Mouse (Mus musculus): ENCODE measurements around the gene Eloa.
A peak's percentile ranks its signal among the peaks of the same experiment; 100 is the strongest.
"Not testable (repeated sequence)": the region's sequence is repeated elsewhere in the genome, so short reads cannot be mapped to it uniquely, and the experiment has no call there.

Eloa gene

DNA sequence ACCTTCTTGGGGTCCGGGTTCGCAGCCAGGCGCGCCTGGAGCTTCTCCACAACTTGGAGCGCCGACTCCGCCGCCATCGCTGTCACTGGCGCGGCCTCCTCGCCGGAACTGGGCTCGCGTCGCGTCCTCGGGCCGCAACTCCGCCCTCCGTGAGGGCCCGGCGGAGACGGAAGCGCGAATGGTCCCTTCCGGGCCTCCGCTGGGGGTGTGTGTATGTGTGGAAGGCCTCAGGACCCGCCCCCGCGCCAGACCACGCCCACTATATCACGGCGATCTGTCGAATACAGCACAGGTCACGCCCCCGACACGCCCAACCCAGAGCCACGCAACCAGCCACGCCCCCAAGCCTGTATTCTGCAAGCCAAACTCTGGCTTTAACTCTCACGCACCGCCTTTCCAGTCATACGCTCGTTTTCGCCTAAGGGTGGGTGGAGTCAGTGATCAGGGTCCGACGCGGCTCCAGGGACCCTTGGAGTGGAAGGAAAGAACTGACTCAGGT lies at the start of gene Eloa:
TSS of gene Eloa (minus strand) at position 215 of the 499 bp plus-strand sequence.
- DNase-seq (ENCODE audit: low spot score in 2 of 2) = peak; percentile 98 to 99

- peak; percentile 53 to 76 for DNase-seq (ENCODE audit: low spot score in 2 of 2)
Measured at GRCm38 (mm10) chr4:136071178-136071714, 49.7 kb upstream of the Eloa start.

DNA sequence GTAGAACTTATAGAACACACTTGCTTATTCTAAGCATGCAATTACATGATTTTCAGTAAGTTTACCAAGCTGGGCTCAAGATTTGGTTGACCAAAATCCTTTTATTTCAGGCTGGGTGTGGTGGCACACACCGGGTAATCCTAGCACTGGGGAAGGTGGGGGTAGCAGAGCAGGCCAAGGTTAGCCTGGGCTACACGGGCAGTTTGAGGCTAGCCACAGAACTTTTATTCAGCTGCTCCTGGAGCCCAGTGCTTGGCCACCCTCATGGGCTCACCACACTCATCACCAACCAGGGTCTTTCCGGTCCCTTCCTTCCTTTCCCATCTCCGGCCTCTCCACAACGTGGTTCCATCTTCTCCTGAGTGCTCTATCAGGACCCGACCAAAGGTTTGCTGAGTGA lies 49.0 kb upstream of the Eloa start:
- no peak for DNase-seq (ENCODE audit: low spot score in 2 of 2)

- peak; percentile 69 to 81 for DNase-seq (ENCODE audit: low spot score in 2 of 2)
Measured at GRCm38 (mm10) chr4:136069954-136070353, 48.4 kb upstream of the Eloa start.

- DNase-seq (ENCODE audit: low spot score in 2 of 2) = no peak
Measured at GRCm38 (mm10) chr4:136069313-136069712, 47.8 kb upstream of the Eloa start.

- DNase-seq (ENCODE audit: low spot score in 2 of 2) = no peak
Measured at GRCm38 (mm10) chr4:136063143-136063542, 41.6 kb upstream of the Eloa start.

- not testable (repeated sequence) for DNase-seq (ENCODE audit: low spot score in 2 of 2)
Measured at GRCm38 (mm10) chr4:136059800-136060488, 38.4 kb upstream of the Eloa start.

DNA sequence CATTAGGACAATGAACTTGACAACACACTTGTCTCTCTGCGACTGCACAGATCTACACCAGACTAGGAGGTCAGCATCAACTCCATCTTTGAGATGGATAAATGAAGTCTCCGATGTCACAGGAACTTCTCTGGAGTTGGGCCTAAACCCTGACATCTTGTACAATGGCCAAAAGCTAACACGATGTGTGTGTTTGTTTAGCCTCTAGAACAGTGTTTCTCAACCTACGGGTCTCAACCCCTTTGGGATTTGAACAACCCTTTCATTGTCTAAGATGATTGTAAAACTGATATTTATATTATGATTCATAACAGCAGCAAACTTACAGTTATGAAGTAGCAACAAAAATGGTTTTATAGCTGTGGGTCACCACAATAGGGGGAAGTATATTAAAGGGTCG lies 36.4 kb upstream of the Eloa start:
- no peak for DNase-seq (ENCODE audit: low spot score in 2 of 2)

DNA sequence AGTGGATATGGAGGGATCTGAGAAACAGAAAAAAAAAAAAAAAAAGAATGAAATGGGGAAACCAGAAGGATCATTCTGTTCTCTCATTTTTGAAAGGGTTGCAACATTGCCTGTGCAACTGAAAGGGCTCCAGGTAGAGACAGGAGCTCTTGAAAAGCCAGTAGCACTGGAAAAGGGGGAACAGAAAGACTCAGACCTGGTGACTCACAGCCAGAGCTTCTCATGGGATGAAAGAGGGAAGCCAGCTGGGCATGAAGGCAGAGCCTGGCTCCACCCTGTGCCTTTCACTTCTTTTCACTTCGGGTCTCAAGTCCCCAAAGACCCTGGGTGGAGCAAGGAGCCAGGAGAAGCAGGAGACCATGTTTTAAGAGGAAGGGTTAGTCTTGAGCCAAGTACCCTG lies 34.5 kb upstream of the Eloa start:
- DNase-seq (ENCODE audit: low spot score in 2 of 2) = no peak

- no peak for DNase-seq (ENCODE audit: low spot score in 2 of 2)
Measured at GRCm38 (mm10) chr4:136053843-136054242, 32.3 kb upstream of the Eloa start.

DNA sequence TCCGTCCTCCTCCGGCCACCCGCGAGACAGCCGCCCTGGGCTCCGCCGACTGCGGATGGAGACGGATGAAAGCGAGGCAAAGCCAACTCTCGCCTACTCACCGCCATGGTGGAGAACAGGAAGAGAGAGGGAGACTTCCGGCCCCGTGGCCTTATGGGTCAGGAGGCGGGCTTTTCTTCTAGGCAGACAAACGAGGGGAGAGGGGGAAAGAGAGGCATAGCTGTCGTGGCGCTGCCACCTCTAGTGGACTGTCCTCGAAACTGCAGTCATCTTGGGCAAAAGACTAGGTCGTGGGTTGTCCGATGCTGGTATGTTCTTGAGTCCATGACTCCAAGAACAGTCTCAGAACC lies 31.7 kb upstream of the Eloa start, which contains the start of gene Rpl11:
TSS of gene Rpl11 (minus strand) at position 182 of the 350 bp plus-strand sequence.
- DNase-seq (ENCODE audit: low spot score in 2 of 2) = peak; percentile 92 to 93

GRCm38 (mm10) chr4:136052534-136053246 lies 31.1 kb upstream of the Eloa start:
- DNase-seq (ENCODE audit: low spot score in 2 of 2) = peak in 1 of 2 experiments; percentile 15

DNA sequence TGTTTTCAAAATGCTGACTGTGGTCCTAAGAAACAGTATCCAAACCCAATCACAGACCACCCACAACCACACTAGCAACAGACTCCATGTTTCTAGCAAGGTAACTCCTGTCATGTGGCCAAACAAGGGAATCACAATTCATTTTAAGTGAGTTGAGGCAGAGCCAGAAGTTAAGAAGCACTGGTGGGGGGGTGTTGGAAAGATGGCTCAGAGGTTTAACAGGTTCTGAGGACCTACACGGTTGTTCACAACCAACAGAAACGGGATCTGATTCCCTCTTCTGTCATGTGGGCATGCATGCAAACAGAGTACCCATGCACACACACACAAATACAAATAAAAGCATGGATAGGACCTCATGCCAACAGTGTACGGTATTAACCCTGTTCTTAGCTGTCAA lies 30.5 kb upstream of the Eloa start:
- DNase-seq (ENCODE audit: low spot score in 2 of 2) = no peak

GRCm38 (mm10) chr4:136050226-136050625 lies 28.7 kb upstream of the Eloa start:
- DNase-seq (ENCODE audit: low spot score in 2 of 2) = no peak

DNA sequence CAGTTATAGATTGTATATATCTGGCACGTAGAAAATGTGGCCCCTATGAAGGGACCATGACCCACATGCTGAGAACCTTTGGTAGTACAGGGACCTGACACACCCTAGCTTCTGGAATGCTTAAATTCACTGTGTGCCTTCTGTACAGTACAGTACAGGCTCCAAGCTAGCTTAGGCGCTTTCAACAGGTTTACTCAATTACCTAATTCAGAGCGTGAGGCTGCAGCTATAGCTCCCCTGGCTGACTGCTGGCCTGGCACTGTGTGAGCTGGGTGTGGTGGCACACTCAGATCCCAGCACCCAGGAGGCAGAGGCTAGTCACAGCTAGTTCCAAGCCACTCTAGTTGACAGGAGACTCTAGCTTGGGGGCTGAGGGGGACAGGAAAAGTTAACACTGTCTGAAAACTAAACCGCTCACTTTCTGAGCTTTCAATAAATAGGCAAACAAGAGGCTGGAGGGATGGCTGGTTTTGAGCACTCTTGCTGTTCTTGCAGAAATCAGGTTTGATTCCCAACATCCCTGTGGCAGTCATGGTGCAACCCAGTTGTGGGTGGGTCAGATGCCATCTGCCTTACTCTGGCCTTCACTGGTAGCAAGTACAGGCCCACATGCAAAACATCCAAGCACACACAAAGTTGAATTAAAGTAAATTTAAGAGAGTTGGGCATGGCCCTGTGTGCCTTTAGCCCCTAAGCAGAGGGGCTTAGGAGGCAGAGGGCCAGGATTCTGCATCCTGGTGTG lies 26.9 kb upstream of the Eloa start:
- DNase-seq (ENCODE audit: low spot score in 2 of 2) = no peak

DNA sequence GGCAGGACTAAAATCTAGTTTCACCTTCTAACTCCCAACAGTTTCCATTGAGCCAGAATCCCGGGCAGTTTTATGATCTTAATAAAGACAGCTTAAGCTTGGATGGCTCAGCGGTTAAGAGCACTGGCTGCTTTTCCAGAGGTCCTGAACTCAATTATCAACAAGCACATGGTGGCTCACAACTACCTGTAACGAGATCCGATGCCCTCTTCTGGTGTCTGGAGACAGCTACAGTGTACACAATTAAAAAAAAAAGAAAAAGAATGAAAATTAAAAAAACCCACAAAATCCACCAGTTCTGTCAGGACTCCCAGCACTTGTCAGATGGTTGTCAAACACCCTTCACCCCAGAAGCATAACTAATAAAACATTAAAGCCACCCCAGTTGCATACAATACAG lies 26.1 kb upstream of the Eloa start:
- no peak for DNase-seq (ENCODE audit: low spot score in 2 of 2)

GRCm38 (mm10) chr4:136046888-136047287 lies 25.3 kb upstream of the Eloa start:
- no peak for DNase-seq (ENCODE audit: low spot score in 2 of 2)

- no peak for DNase-seq (ENCODE audit: low spot score in 2 of 2)
Measured at GRCm38 (mm10) chr4:136045091-136045490, 23.5 kb upstream of the Eloa start.

GRCm38 (mm10) chr4:136043784-136044400 lies 22.3 kb upstream of the Eloa start:
- DNase-seq (ENCODE audit: low spot score in 2 of 2) = no peak

- DNase-seq (ENCODE audit: low spot score in 2 of 2) = no peak
Measured at GRCm38 (mm10) chr4:136035078-136035477, 13.5 kb upstream of the Eloa start.

DNA sequence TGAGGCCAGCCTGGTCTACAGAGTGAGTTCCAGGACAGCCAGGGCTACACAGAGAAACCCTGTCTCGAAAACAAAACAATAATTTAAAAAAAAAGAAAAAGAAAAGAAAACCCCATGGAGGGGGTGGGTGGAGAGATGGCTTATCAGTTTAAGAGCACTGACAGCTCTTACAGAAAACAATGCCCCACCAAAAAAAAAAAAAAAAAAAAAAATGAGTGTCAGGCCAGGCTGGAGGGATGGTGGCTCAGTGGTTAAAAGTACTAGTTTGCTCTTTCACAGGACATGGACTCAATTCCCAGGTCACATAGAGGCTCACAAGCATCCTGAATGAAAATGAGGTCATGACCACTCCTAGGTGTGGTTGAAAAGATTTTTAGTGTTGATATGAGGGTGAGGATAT lies 11.7 kb upstream of the Eloa start:
- no peak for DNase-seq (ENCODE audit: low spot score in 2 of 2)

Data from heart, adult 9 months (tissue).